Comparison of ENCODE assay signal across 16 mouse cellular contexts in the genomic region with DNA sequence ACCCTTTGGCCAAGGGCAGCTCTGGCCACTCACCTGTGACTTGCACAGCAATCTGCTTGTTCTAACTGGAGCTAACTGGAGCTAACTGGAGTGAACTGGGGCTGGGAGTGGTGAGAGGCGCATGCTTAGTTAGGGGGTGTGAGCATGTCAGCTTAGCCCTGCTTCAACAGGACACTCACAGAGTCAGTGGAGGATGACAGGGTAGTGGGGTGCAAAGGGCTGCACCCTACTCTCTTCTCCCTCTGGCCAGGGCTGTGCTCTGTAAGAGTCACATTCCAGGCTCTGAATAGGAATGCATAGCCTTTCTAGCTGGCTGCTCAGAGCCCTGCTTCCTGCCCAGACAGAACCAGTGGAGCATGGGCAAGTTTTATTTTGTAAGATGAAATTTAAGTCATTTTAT.
DNase-seq lines count a peak whose midpoint lies in the region; ATAC-seq and TF ChIP-seq lines count a peak whose summit lies in the region.
"Had no signal": no experiment of that assay in that cellular context is flagged by ENCODE, and none has a peak within 500 bp of the region (broad histone marks: within the 10 kb centered on the region; RNA-seq: fewer than 3 reads in every experiment).

No protein-coding gene starts in this region.

- H3K27me3 ChIP-seq in embryonic facial prominence, embryonic 15.5 days, result no peaks in the 10 kb centered on the region
- no peaks in the 10 kb centered on the region for H3K27me3 ChIP-seq in stomach, embryonic 16.5 days (ENCODE audit: control insufficient read depth, insufficient read depth, low read length)
- H3K27me3 ChIP-seq in intestine, embryonic 15.5 days (replicated peaks), result no peaks in the 10 kb centered on the region

- 70% methylated on average over 1 of the region's 1 CpGs for WGBS in embryonic facial prominence, embryonic 15.5 days
- WGBS in stomach, embryonic 16.5 days, result 92% methylated on average over 1 of the region's 1 CpGs
- WGBS in intestine, embryonic 15.5 days, result 95% methylated on average over 1 of the region's 1 CpGs

- peaks cover 45% of the 10 kb centered on the region for H3K4me1 ChIP-seq in embryonic facial prominence, embryonic 15.5 days
- peaks cover 13% of the 10 kb centered on the region for H3K4me1 ChIP-seq in stomach, embryonic 16.5 days (ENCODE audit: control insufficient read depth, insufficient read depth, low read length)
- H3K4me1 ChIP-seq in intestine, embryonic 15.5 days (replicated peaks), result no peaks in the 10 kb centered on the region

- intact Hi-C loops in gastrocnemius, adult 2 months (cut with DNase I), result no loop called here

- no peak for DNase-seq in gastrocnemius, adult 2 months
- no peak for DNase-seq in gastrocnemius, postnatal 10 days
- DNase-seq in kidney, postnatal 10 days, result peak; percentile 72
- no peak for DNase-seq in right cerebral cortex, postnatal 25 days
- no peak for DNase-seq in cerebellum, postnatal 25 days
- DNase-seq: cerebellum, adult 2 months; forebrain, postnatal 0 days; heart, adult 11 months; heart, postnatal 10 days; layer of hippocampus, postnatal 36 days; lung, postnatal 10 days had no signal

- peaks cover 8% of the 10 kb centered on the region; the same call in 1 of the 2 replicates for H3K36me3 ChIP-seq in embryonic facial prominence, embryonic 15.5 days
- H3K36me3 ChIP-seq in stomach, embryonic 16.5 days (ENCODE audit: control insufficient read depth, insufficient read depth, low read length), result no peaks in the 10 kb centered on the region
- H3K36me3 ChIP-seq in intestine, embryonic 15.5 days, result no peaks in the 10 kb centered on the region

- no peak overlapping the region for H3K4me2 ChIP-seq in embryonic facial prominence, embryonic 15.5 days (replicated peaks)
- H3K4me2 ChIP-seq in stomach, embryonic 16.5 days (ENCODE audit: low read depth, low read length), result no peak overlapping the region
- no peak overlapping the region for H3K4me2 ChIP-seq in intestine, embryonic 15.5 days (replicated peaks)
- H3K4me2 ChIP-seq: liver, embryonic 11.5 days; midbrain, embryonic 11.5 days had no signal

- H3K4me3 ChIP-seq in gastrocnemius, adult 2 months, result no peak overlapping the region
- no peak overlapping the region for H3K4me3 ChIP-seq in embryonic facial prominence, embryonic 15.5 days (replicated peaks)
- no peak overlapping the region for H3K4me3 ChIP-seq in stomach, embryonic 16.5 days (replicated peaks; ENCODE audit: low read length)
- H3K4me3 ChIP-seq in intestine, embryonic 15.5 days (replicated peaks), result no peak overlapping the region

- H3K27ac ChIP-seq in gastrocnemius, adult 2 months, result peak overlapping the region; percentile 31; the same call in 1 of the 2 replicates
- peak overlapping the region; percentile 67 for H3K27ac ChIP-seq in embryonic facial prominence, embryonic 15.5 days (replicated peaks)
- H3K27ac ChIP-seq in stomach, embryonic 16.5 days (ENCODE audit: low read length), result peak overlapping the region; percentile 55; the same call in 1 of the 2 replicates
- H3K27ac ChIP-seq in intestine, embryonic 15.5 days, result no peak overlapping the region

- H3K9ac ChIP-seq in embryonic facial prominence, embryonic 15.5 days, result no peak overlapping the region
- no peak overlapping the region for H3K9ac ChIP-seq in stomach, embryonic 16.5 days (ENCODE audit: low read length)
- H3K9ac ChIP-seq in intestine, embryonic 15.5 days, result no peak overlapping the region
- H3K9ac ChIP-seq: forebrain, postnatal 0 days had no signal

- no peak for ATAC-seq in embryonic facial prominence, embryonic 15.5 days (ENCODE audit: insufficient number of reproducible peaks, low FRiP score, low TSS enrichment, low read depth)
- ATAC-seq in stomach, embryonic 16.5 days (ENCODE audit: insufficient read depth, low FRiP score), result no peak
- ATAC-seq in intestine, embryonic 15.5 days, result no peak
- ATAC-seq: forebrain, postnatal 0 days had no signal

- H3K9me3 ChIP-seq in embryonic facial prominence, embryonic 15.5 days (replicated peaks), result peaks cover 5% of the 10 kb centered on the region; the same call in 1 of the 2 replicates
- H3K9me3 ChIP-seq in stomach, embryonic 16.5 days (replicated peaks; ENCODE audit: control insufficient read depth, low read length), result no peaks in the 10 kb centered on the region; the same call in 1 of the 2 replicates
- no peaks in the 10 kb centered on the region for H3K9me3 ChIP-seq in intestine, embryonic 15.5 days

- TF ChIP-seq CTCF in gastrocnemius, adult 2 months (IDR thresholded peaks at IDR 0.05), result no peak
